Comparison of ENCODE assay signal across 29 mouse cellular contexts in the genomic region with DNA sequence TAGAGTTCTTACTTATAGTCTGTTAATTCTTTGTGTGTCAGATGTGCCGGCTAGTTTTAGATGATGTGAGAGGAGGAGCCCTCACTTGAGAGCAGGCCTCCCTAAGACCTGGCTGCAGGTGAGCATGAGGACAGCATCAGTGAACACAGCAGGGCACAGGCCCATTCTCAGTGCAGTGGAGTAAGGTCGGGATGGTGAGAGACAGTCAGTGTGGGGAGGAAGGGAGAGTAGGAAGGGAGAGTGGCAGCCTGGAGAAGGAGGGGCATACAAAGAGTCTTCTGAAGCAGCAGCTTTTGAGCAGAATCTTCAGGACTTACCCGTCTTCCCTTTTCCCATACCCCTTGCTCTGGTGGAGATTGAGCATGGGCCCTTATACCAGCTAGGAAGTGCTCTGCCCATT. TPM values are rescaled to one million over a fixed set of nuclear protein-coding genes. Genes with fewer than 3 reads are reported as not detected.
DNase-seq lines count a peak whose midpoint lies in the region; ATAC-seq lines count a peak whose summit lies in the region.
"Had no signal": no experiment of that assay in that cellular context is flagged by ENCODE, and none has a peak within 500 bp of the region (broad histone marks: within the 10 kb centered on the region; RNA-seq: fewer than 3 reads in every experiment).

No protein-coding gene starts in this region.

- intact Hi-C loops in heart, postnatal 25 days (cut with DNase I), result no loop called here

- WGBS in heart, embryonic 16.5 days, result 66% methylated on average over 3 of the region's 3 CpGs

- 0 out of 2 replicates have a peak overlapping the region, but pooled peaks have one; percentile 12 for H3K27ac ChIP-seq in heart, embryonic 16.5 days (ENCODE audit: low read length)
- H3K27ac ChIP-seq: embryonic facial prominence, embryonic 10.5 days; embryonic facial prominence, embryonic 13.5 days; heart, adult 2 months; heart, embryonic 10.5 days; heart, embryonic 13.5 days; hindbrain, embryonic 10.5 days; hindbrain, embryonic 13.5 days; intestine, embryonic 15.5 days had no signal

- no peak overlapping the region for H3K4me2 ChIP-seq in heart, embryonic 16.5 days (ENCODE audit: low read depth, low read length)
- H3K4me2 ChIP-seq: embryonic facial prominence, embryonic 13.5 days; heart, embryonic 13.5 days; hindbrain, embryonic 13.5 days; intestine, embryonic 15.5 days had no signal

- ATAC-seq in cerebellum, adult (ENCODE audit: insufficient number of reproducible peaks, low FRiP score, low TSS enrichment), result peak; percentile 78; the same call in 1 of the 2 replicates
- ATAC-seq in heart, embryonic 16.5 days (replicated peaks; ENCODE audit: extremely low read depth, insufficient read depth, low FRiP score), result no peak; the same call in 1 of the 2 replicates
- ATAC-seq in megakaryocyte, adult 5-6 weeks (ENCODE audit: poor library complexity, severe bottlenecking), result no peak
- ATAC-seq: forebrain, embryonic 14.5 days; forebrain, postnatal 0 days; hindbrain, embryonic 16.5 days; intestine, embryonic 15.5 days had no signal

- DNase-seq in cerebellum, postnatal 25 days, result no peak
- no peak for DNase-seq in heart, postnatal 25 days (ENCODE audit: low spot score)
- DNase-seq in testis, postnatal 14 days (ENCODE audit: low spot score), result peak; percentile 46
- DNase-seq in testis, postnatal 10 days (ENCODE audit: low spot score), result no peak
- DNase-seq: adrenal gland, postnatal 10 days; adrenal gland, postnatal 36 days; cerebellum, adult 11 months; cerebellum, adult 2 months; cerebellum, adult 9-11 months; cerebellum, postnatal 36 days; embryo, embryonic 11 days; forebrain, postnatal 0 days; gastrocnemius, postnatal 10 days; gastrocnemius, postnatal 36 days; heart, adult 2 months; heart, postnatal 36 days had no signal

- no peaks in the 10 kb centered on the region for H3K27me3 ChIP-seq in heart, embryonic 16.5 days (ENCODE audit: control insufficient read depth, insufficient read depth, low read length)
- no peaks in the 10 kb centered on the region for H3K27me3 ChIP-seq in megakaryocyte, embryonic 14.5 days (replicated peaks)
- H3K27me3 ChIP-seq: embryonic facial prominence, embryonic 13.5 days; heart, embryonic 13.5 days; hindbrain, embryonic 13.5 days; intestine, embryonic 15.5 days had no signal

- no peak overlapping the region for H3K9ac ChIP-seq in heart, embryonic 16.5 days (ENCODE audit: low read length)
- H3K9ac ChIP-seq: embryonic facial prominence, embryonic 13.5 days; forebrain, postnatal 0 days; heart, embryonic 13.5 days; hindbrain, embryonic 13.5 days; intestine, embryonic 15.5 days had no signal

- no peaks in the 10 kb centered on the region for H3K36me3 ChIP-seq in heart, embryonic 16.5 days (ENCODE audit: control insufficient read depth, insufficient read depth)
- H3K36me3 ChIP-seq in megakaryocyte, embryonic 14.5 days (replicated peaks; ENCODE audit: low read length), result peaks cover 24% of the 10 kb centered on the region
- H3K36me3 ChIP-seq: embryonic facial prominence, embryonic 10.5 days; embryonic facial prominence, embryonic 13.5 days; heart, embryonic 10.5 days; hindbrain, embryonic 10.5 days; hindbrain, embryonic 13.5 days; intestine, embryonic 15.5 days had no signal

- peaks cover 9% of the 10 kb centered on the region for H3K4me1 ChIP-seq in heart, embryonic 16.5 days (ENCODE audit: control insufficient read depth, insufficient read depth, low read length)
- H3K4me1 ChIP-seq in megakaryocyte, embryonic 14.5 days, result peaks cover 25% of the 10 kb centered on the region
- H3K4me1 ChIP-seq: embryonic facial prominence, embryonic 10.5 days; embryonic facial prominence, embryonic 13.5 days; heart, embryonic 10.5 days; hindbrain, embryonic 10.5 days; hindbrain, embryonic 13.5 days; intestine, embryonic 15.5 days had no signal

- H3K9me3 ChIP-seq in heart, embryonic 16.5 days (replicated peaks; ENCODE audit: control insufficient read depth, low read length), result no peaks in the 10 kb centered on the region
- H3K9me3 ChIP-seq in megakaryocyte, embryonic 14.5 days, result no peaks in the 10 kb centered on the region
- H3K9me3 ChIP-seq: embryonic facial prominence, embryonic 10.5 days; embryonic facial prominence, embryonic 13.5 days; heart, embryonic 10.5 days; heart, embryonic 13.5 days; hindbrain, embryonic 10.5 days; hindbrain, embryonic 13.5 days; intestine, embryonic 15.5 days had no signal

- no peak overlapping the region for H3K4me3 ChIP-seq in heart, embryonic 16.5 days (ENCODE audit: low read length)
- H3K4me3 ChIP-seq in megakaryocyte, embryonic 14.5 days (replicated peaks), result peak overlapping the region; percentile 9
- H3K4me3 ChIP-seq: embryonic facial prominence, embryonic 10.5 days; embryonic facial prominence, embryonic 13.5 days; heart, adult 2 months; heart, embryonic 10.5 days; heart, embryonic 13.5 days; hindbrain, embryonic 10.5 days; hindbrain, embryonic 13.5 days; intestine, embryonic 15.5 days had no signal

RNA-seq across cellular contexts. Expression of gene Osbpl8, which starts 51.0 kb away (rescaled TPM):
- 28.8 and 30.2 TPM in 2 replicates for polyA plus RNA-seq in heart, embryonic 16.5 days (2015; fragmentation: Nextera tagmentation; extraction: Ambion mirVana)
- 10 to 100 TPM; 68.3 to 69.5 TPM for total RNA-seq in heart, postnatal 25 days (2021)
- 1.1 and 1.3 TPM in 2 replicates for polyA plus RNA-seq in megakaryocyte, embryonic 14.5 days (2012; ENCODE audit: insufficient read depth, low replicate concordance)
- 65.5 and 68.1 TPM in 2 replicates for total RNA-seq in megakaryocyte, adult 5-6 weeks (2015)
- 95.3 and 105 TPM in 2 replicates for total RNA-seq in megakaryocyte, adult 5-6 weeks (2017)
